Mouse (Mus musculus) CH12.LX (cell line): ENCODE data around the gene Gper1. TPM values are rescaled to one million over a fixed set of nuclear protein-coding genes. Genes with fewer than 3 reads are reported as not detected.

Source experiments
- DNase-seq: peaks from one replicate; pipeline ENCODE4 v3.0.0-alpha.2; 2013; ENCODE audit errors: extremely low read depth
- H3K27ac ChIP-seq: 2 replicates; pipeline ENCODE4 v1.5.1; 2012; ENCODE audit warnings: low read depth, mild to moderate bottlenecking, control low read depth, moderate library complexity; ENCODE audit not compliant: insufficient read depth
- H3K27me3 ChIP-seq: replicated peaks from 2 replicates; pipeline ENCODE3; 2012; ENCODE audit warnings: inconsistent platforms
- H3K36me3 ChIP-seq, 2 experiments: replicated peaks in 1 of 2; 2 replicates each; pipeline versions ENCODE3 to v1.6.1; 2012; ENCODE audit warnings: inconsistent platforms in 1 of 2, low read length in 1 of 2, mild to moderate bottlenecking in 1 of 2, mixed read lengths in 1 of 2, moderate library complexity in 1 of 2; ENCODE audit not compliant: control insufficient read depth in 1 of 2, insufficient read depth in 1 of 2
- H3K4me1 ChIP-seq, 2 experiments: 2 replicates each; pipeline ENCODE4 v1.6.1; 2012; ENCODE audit warnings: inconsistent platforms in 1 of 2, moderate library complexity in 1 of 2; ENCODE audit not compliant: insufficient read depth in 2 of 2, control insufficient read depth in 1 of 2
- H3K4me2 ChIP-seq: 2 replicates; pipeline ENCODE4 v1.6.1; 2012; ENCODE audit warnings: low read depth, mild to moderate bottlenecking, control low read depth; ENCODE audit not compliant: poor library complexity, insufficient read depth, severe bottlenecking
- H3K4me3 ChIP-seq, 3 experiments: fragments of 150-350 bp in 1 of 3; sonication (generic) in 1 of 3; replicated peaks in 1 of 3; 2 replicates each; pipeline versions ENCODE3 to v1.5.1; 2011 to 2012; ENCODE audit warnings: low read depth in 2 of 3, low read length in 2 of 3, mild to moderate bottlenecking in 2 of 3, moderate library complexity in 2 of 3, control low read depth in 1 of 3, improper control_type of control experiment in 1 of 3, inconsistent platforms in 1 of 3, mixed read lengths in 1 of 3; ENCODE audit not compliant: poor library complexity in 1 of 3
- H3K79me2 ChIP-seq: replicated peaks from 2 replicates; pipeline ENCODE4 v1.6.1; 2012; ENCODE audit warnings: mild to moderate bottlenecking, moderate library complexity; ENCODE audit not compliant: control insufficient read depth, poor library complexity, insufficient read depth, severe bottlenecking; ENCODE audit errors: extremely low read depth
- H3K9ac ChIP-seq: 2 replicates; pipeline ENCODE4 v1.6.1; 2012; ENCODE audit warnings: low read depth, mild to moderate bottlenecking, control low read depth, moderate library complexity; ENCODE audit not compliant: insufficient read depth
- H3K9me3 ChIP-seq: replicated peaks from 2 replicates; pipeline ENCODE3; 2012; ENCODE audit warnings: low read length, inconsistent platforms, mixed read lengths
- BHLHE40 ChIP-seq: IDR thresholded peaks from 2 replicates; pipeline ENCODE4 v1.6.1; 2011; ENCODE audit warnings: mild to moderate bottlenecking, low read depth, low read length, improper control_type of control experiment
- ELF1 ChIP-seq: IDR thresholded peaks from 2 replicates; pipeline ENCODE4 v1.6.1; 2014; ENCODE audit warnings: low read depth, mild to moderate bottlenecking, inconsistent platforms, low read length, improper control_type of control experiment
- EP300 ChIP-seq: IDR thresholded peaks from 2 replicates; pipeline ENCODE4 v1.6.1; 2011; ENCODE audit warnings: low read length, improper control_type of control experiment
- ETS1 ChIP-seq: conservative IDR thresholded peaks from 2 replicates; pipeline ENCODE4 v1.6.1; 2012; ENCODE audit warnings: low read depth, mild to moderate bottlenecking, inconsistent platforms, low read length, improper control_type of control experiment, moderate library complexity
- GABPA ChIP-seq: IDR thresholded peaks from 2 replicates; pipeline ENCODE4 v1.6.1; 2012; ENCODE audit warnings: low read depth, low read length, improper control_type of control experiment, inconsistent platforms; ENCODE audit not compliant: insufficient replicate concordance
- IRF4 ChIP-seq: IDR thresholded peaks from 2 replicates; pipeline ENCODE4 v1.6.1; 2014; ENCODE audit warnings: low read depth, mild to moderate bottlenecking, inconsistent platforms, low read length, improper control_type of control experiment
- JUN ChIP-seq: IDR thresholded peaks from 2 replicates; pipeline ENCODE4 v1.6.1; 2011; ENCODE audit warnings: low read depth, mild to moderate bottlenecking, low read length, improper control_type of control experiment, moderate library complexity; ENCODE audit not compliant: insufficient read depth
- MEF2A ChIP-seq: IDR thresholded peaks from 2 replicates; pipeline ENCODE4 v1.6.1; 2014; ENCODE audit warnings: low read depth, mild to moderate bottlenecking, inconsistent platforms, low read length, improper control_type of control experiment, borderline replicate concordance
- MXI1 ChIP-seq: IDR thresholded peaks from 2 replicates; pipeline ENCODE4 v1.6.1; 2011; ENCODE audit warnings: mild to moderate bottlenecking, low read depth, low read length, improper control_type of control experiment
- MYC ChIP-seq: IDR thresholded peaks from 2 replicates; pipeline ENCODE4 v1.6.1; 2011; ENCODE audit warnings: low read depth, mild to moderate bottlenecking, improper control_type of control experiment, low read length
- PAX5 ChIP-seq: IDR thresholded peaks from 2 replicates; pipeline ENCODE4 v1.6.1; 2012; ENCODE audit warnings: low read length, inconsistent platforms, mixed read lengths
- RCOR1 ChIP-seq: conservative IDR thresholded peaks from 2 replicates; pipeline ENCODE4 v1.6.1; 2012; ENCODE audit warnings: low read depth, mild to moderate bottlenecking, inconsistent platforms, low read length, improper control_type of control experiment
- SIN3A ChIP-seq: IDR thresholded peaks from 2 replicates; pipeline ENCODE4 v1.6.1; 2012; ENCODE audit warnings: low read length, improper control_type of control experiment, inconsistent platforms
- TBP ChIP-seq: conservative IDR thresholded peaks from 2 replicates; pipeline ENCODE4 v1.6.1; 2011; ENCODE audit warnings: low read depth, low read length, improper control_type of control experiment
- UBTF ChIP-seq: IDR thresholded peaks from 2 replicates; pipeline ENCODE4 v1.6.1; 2012; ENCODE audit warnings: low read depth, mild to moderate bottlenecking, inconsistent platforms, low read length, improper control_type of control experiment, moderate library complexity
- USF2 ChIP-seq: conservative IDR thresholded peaks from 2 replicates; pipeline ENCODE4 v1.6.1; 2011; ENCODE audit warnings: low read depth, low read length, improper control_type of control experiment
- ZKSCAN1 ChIP-seq: IDR thresholded peaks from 2 replicates; pipeline ENCODE4 v1.6.1; 2012; ENCODE audit warnings: low read depth, inconsistent platforms, low read length, improper control_type of control experiment, borderline replicate concordance
- ZNF384 ChIP-seq: IDR thresholded peaks from 2 replicates; pipeline ENCODE4 v1.6.1; 2012; ENCODE audit warnings: low read depth, low read length, improper control_type of control experiment, inconsistent platforms
- dilution Hi-C: fragments of 300-500 bp; cut with MboI; formaldehyde crosslinking; loops from 2 replicates; pipeline ENCODE4 v1.14.3; 2020; ENCODE audit warnings: low sequenced_read_pairs; ENCODE audit not compliant: extremely low pct_unique_long_range_greater_than_20kb, extremely low pct_ligation_motif_present
- in situ Hi-C: fragments of 300-500 bp; cut with MboI; formaldehyde crosslinking; loops from 3 replicates; pipeline ENCODE4 v1.14.3; 2019; ENCODE audit warnings: low sequenced_read_pairs, low pct_ligation_motif_present, low pct_unique_long_range_greater_than_20kb, mixed read lengths
- polyA plus RNA-seq: library from polyadenylated mRNA; unstranded; fragments of >175 nt; gene quantifications from 2 replicates; pipeline ENCODE4 v1.2.1, GENCODE M21; 2012; ENCODE audit warnings: low read depth; ENCODE audit not compliant: insufficient read length
- total RNA-seq, 2 experiments: library from RNA; depleted of rRNA; stranded (reverse); fragments of 300-350 nt in 1 of 2; fragments of >200 nt in 1 of 2; gene quantifications; 2 replicates each; pipeline ENCODE4 v1.2.3; 2012 to 2014

Gene Gper1
- total and polyA plus RNA-seq, 3 experiments: 0.13 TPM; not detected in 2

GRCm38 (mm10) chr5:139453031-139453430 lies 30.1 kb downstream of the Gper1 start:
- dilution Hi-C loops: no loop called here
- TF ChIP-seq MYC: no peak
- TF ChIP-seq ELF1: no peak
- TF ChIP-seq, all 38 proteins: peak for 0
- no peak overlapping the region for H3K9ac ChIP-seq
- H3K4me3 ChIP-seq: no peak overlapping the region
- H3K4me2 ChIP-seq: no peak overlapping the region
- H3K9me3 ChIP-seq: no peaks in the 10 kb centered on the region
- no peak for DNase-seq
- H3K27ac ChIP-seq: no peak overlapping the region
- H3K36me3 ChIP-seq: peaks cover 9 to 80% of the 10 kb centered on the region in 2 experiments
- H3K4me1 ChIP-seq: peaks cover 4 to 31% of the 10 kb centered on the region in 2 experiments; a peak in 3 of 4 replicates
- H3K27me3 ChIP-seq: no peaks in the 10 kb centered on the region
- no peaks in the 10 kb centered on the region for H3K79me2 ChIP-seq
- in situ Hi-C loops: loop anchor here (25.0 kb wide), 1 partner anchor 91 kb away; the partner anchor contains the start of genes Cox19 and Cyp2w1

DNA sequence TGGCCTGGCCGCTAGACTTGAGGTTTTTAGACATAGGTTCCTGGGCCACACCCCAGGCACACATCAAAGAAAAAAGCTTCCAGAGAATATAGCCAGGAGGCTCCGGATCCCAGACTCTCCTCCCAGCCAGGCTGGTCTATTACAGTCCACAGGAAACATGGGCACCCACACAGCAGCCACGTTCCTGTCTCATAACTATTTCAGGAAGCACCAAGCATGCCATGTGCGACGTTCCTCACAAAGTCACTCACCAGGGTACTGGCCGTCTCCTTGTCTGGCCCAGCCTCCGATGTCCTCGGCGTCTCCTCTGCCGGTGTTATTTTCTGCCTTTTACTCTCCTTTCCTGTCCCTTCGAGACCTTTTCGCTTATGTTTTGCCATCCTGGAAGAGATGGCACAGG lies 32.2 kb downstream of the Gper1 start:
- Histone ChIP-seq H3K36me3 (peaks cover 9 to 74% of the 10 kb centered on the region in 2 experiments), H3K4me1 (peaks cover 2 to 31% of the 10 kb centered on the region in 2 experiments; a peak in 3 of 4 replicates), H3K4me3 (no peak overlapping the region), H3K27me3 (no peaks in the 10 kb centered on the region), H3K4me2 (no peak overlapping the region), H3K79me2 (peaks cover 3% of the 10 kb centered on the region), H3K9ac (no peak overlapping the region), H3K27ac (no peak overlapping the region), H3K9me3 (no peaks in the 10 kb centered on the region)
- dilution Hi-C loops (no loop called here), in situ Hi-C loops (loop anchor here (25.0 kb wide), 1 partner anchor 93 kb away; the partner anchor contains the start of genes Cox19 and Cyp2w1)
- no peak for DNase-seq
- no peak for TF ChIP-seq PAX5
- no peak for TF ChIP-seq MXI1
- TF ChIP-seq UBTF: no peak
- TF ChIP-seq BHLHE40: no peak
- TF ChIP-seq ZNF384: no peak
- TF ChIP-seq EP300: no peak
- TF ChIP-seq MEF2A: no peak
- no peak for TF ChIP-seq RCOR1
- TF ChIP-seq, all 38 proteins: peak for 0

GRCm38 (mm10) chr5:139457241-139457640 lies 34.3 kb downstream of the Gper1 start:
- Histone ChIP-seq H3K4me1 (peaks cover 4 to 38% of the 10 kb centered on the region in 2 experiments; a peak in 3 of 4 replicates), H3K9ac (no peak overlapping the region), H3K9me3 (no peaks in the 10 kb centered on the region), H3K4me3 (no peak overlapping the region), H3K79me2 (peaks cover 3% of the 10 kb centered on the region), H3K36me3 (peaks cover 5 to 59% of the 10 kb centered on the region in 2 experiments), H3K27ac (no peak overlapping the region), H3K27me3 (no peaks in the 10 kb centered on the region), H3K4me2 (no peak overlapping the region)
- DNase-seq: no peak
- in situ Hi-C loops: loop anchor here (25.0 kb wide), 1 partner anchor 95 kb away; the partner anchor contains the start of genes Cox19 and Cyp2w1
- dilution Hi-C loops: no loop called here
- TF ChIP-seq JUN: no peak
- TF ChIP-seq BHLHE40: no peak
- no peak for TF ChIP-seq PAX5
- TF ChIP-seq SIN3A: no peak
- no peak for TF ChIP-seq MXI1
- TF ChIP-seq ZKSCAN1: no peak
- TF ChIP-seq ZNF384: no peak
- no peak for TF ChIP-seq ETS1
- TF ChIP-seq RCOR1: no peak
- no peak for TF ChIP-seq TBP
- no peak for TF ChIP-seq IRF4
- TF ChIP-seq USF2: no peak
- TF ChIP-seq GABPA: no peak
